Mouse (Mus musculus): ENCODE measurements around the gene Tcap.

Tcap gene

DNA sequence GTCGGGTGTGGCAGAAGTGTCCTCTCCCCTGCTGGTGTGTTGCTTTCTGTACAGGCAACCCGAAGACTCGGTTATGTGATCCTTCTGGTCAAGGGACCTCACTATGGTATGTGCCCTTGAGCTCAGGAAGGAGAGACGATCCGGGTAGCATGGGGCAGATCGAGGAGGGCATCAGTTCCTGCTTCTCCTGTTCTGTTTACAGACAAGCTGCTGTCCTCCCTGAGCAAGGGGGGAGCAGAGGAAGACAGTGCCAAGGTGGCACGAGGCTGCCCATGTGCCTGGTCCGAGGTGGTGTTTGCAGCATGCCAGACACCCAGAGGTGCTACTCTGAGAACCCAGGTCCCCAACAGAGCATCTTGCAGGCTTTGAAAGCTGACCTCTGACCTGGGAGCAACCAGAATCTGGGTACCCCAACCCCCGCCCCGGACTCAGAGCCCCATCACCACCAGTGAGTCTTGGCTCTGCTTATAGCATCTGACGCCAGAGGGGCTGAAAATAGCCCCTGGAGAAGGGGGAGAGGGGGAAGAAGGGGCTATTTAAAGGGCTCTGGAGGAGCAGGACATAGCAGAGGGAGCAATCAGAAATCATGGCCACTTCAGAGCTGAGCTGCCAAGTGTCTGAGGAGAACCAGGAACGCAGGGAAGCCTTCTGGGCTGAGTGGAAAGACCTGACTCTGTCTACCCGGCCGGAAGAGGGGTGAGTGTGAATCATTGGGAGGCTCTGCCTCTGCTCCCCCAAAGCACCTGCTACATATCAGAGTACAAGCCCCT is at the start of gene Tcap:
Tcap (plus strand) TSS at position 551 of the 770 bp plus-strand sequence.
- no peak for DNase-seq

DNA sequence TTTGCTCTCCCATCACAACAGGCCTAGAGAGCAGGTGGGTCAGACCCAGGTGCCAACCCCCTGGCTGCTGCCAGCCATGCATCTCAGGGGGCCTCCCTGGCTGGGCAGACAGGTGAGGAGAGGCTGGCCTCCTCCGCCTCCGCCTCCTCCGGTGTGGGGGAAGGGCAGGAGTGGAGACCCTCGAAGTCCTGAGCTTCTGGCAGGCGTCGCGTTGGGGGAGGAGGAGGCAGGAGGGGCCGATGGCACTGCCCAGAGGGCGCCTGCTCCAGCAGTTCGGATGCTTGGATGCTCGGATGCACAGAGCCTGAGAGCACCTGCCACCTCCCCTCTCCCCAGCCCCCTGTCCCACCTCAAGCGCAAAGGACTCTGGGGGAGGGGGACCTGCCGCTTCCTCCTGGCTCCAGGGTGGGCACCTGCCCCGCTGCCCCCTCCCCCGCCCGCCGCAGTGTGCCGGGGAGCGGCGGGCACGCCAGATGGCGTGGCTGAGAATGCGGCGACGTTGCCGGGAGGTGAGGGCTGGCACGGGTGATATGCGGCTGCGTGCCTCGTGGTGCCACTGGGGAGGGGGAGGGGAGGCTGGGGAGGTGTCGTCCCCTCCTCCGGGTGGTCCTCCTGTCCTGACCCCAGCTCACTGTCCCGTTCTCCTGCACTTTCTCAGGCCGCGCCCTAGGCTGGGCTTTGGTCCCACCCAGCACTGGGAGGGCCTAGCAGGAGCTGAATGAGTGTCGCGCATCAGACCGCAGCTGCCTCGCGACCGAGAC is 49.5 kb upstream of the Tcap start:
- no peak for DNase-seq

DNA sequence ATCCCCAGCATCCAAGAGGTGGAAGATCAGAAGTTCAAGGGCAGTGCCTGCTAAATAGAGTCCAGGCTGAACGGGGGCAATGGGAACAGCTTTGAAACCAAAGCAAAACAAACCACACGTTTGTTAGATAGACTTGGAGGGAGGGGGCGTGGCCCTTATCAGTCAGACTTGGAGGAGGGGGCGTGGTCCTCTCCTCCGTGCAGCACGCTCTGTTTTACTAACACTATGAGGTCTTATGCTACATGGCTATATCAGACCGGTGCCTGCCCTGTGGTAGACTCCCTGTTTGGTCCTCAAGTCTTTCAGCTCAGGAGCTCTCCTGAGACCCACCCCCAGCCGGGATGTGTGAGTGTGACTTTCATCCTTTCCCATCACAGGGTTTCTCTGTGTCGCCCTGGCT is 48.4 kb upstream of the Tcap start:
- DNase-seq, result no peak

DNA sequence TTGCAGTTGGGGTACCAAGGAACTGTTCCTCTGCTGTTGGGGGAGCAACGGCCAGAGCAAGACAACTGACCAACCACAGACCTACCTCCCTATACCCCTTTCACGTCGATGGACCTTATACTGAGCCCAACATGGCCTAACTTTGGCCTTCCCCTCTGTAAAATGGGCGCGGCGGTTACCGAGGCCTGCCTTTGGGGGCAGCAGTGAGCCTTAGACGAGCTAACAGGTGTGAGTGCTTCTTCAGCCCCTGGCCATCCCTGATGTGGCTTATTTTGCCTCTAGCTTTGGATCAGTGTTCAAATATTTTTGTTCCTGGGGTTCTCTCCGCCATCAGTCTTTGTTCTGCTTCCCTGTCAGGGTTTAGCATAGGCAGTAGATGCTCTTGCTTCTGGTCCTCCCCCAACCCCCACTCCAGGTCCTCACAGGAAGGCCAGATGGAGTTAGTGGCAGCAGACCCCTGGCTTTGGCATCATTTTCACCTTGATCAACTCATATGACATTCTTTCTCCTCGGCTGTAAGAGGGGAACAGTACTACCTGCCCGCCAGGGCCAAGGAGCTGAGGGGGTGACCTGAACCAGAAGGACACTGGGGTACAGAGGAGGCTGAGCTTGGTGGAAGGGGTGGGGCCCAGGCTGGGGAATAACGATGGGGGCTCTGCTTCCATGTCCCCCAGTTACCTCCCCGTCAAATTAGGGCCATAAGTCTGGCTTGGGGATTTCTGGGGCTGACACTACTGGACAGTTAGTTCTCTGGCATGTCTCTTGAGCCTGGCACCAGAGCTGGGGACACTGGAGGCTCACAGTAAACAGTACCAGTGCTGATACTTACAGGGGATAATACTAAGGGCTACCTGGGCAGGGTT is 47.1 kb upstream of the Tcap start:
- DNase-seq, result no peak

DNA sequence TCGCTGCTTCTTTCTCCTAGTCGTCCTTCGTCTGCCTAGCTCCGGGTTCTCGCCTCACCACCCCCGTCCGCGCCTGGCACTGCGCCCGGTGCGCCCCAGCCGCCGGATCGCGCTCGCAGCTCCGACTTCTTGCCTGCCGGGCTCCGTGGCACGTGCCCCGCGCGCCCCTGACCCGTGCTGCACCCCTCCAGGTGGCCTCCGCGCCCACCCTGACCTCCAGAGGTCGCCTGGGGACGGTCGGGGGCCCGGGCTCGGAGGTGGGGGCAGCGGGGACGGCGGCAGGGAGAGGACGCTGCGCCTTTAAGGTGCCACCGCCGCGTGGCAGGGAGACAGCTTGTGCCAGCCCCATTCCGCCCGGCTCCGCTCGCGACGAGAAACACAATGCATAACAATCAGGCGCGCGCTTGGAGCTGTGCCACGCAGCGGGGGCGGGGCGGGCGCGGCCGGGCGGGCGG is 45.1 kb upstream of the Tcap start:
- no peak for DNase-seq

DNA sequence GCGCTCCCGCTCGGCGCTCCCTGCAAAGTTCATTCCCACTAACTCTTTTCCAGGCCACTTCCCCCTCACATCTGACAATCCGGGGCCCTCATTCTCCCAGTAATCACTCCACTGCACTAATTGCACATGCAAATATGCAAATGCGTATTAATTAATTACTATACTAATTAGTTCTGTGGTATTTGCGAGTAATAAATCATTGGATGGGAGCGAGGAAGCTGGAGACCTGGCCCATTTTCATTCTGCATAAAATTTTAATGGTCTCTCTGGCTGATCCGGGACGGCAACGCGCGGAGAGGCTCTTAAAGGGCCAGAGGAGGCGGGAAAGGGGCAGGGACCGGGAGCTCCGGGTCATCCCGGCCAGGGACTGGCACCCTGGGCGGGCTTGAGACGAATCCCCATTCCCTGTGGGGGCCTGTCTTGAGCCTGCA is 44.5 kb upstream of the Tcap start:
- DNase-seq, result no peak

DNA sequence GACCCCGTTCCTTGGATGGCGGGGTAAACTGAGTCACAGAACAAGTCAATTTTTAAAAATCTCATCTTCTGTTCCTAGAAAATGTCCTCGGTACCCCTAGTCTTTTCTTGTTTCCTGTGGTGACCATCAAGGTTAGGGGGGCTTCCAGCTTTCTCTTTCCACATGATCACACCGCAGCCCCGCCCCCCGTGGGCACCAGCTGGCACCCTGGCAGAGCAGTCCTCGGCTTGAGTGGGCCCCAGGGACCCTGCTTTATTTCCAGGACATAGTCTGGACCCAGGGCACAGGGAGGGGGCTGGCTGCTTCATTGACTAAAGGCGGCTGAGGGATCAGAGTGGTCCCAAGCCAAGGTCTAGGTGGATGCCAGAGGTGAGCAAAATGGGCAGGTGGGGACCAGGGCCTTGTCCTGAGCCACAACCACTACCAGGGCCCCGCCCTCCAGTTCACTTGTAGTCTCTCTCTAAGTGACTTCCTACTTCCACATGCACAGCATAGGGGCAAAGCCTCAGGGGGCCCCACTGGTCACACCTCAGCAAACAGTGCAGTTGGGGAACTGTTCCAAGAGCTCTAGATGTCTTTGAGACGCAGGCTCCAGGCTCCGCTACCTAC is 43.8 kb upstream of the Tcap start:
- DNase-seq, result no peak

DNA sequence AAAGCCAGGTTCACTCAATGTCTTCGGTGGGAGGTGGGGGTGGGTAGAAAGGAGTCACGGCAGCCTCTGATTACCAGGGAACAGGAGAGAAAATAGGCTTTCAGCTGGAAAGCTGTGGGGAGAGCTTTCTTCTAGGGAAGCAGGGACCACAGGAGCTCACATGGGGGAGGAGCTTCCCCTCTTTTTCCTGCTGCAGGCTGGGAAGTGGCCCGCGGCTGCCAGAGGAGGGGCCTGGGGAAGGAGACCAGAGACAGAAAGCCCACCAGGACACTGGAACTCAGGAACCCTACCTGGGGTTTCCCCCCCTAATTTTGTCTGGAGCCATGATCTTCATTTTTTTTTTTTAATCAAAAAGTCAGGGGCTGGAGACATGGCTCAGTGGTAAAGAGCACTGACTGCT is 43.0 kb upstream of the Tcap start:
- DNase-seq, result no peak

DNA sequence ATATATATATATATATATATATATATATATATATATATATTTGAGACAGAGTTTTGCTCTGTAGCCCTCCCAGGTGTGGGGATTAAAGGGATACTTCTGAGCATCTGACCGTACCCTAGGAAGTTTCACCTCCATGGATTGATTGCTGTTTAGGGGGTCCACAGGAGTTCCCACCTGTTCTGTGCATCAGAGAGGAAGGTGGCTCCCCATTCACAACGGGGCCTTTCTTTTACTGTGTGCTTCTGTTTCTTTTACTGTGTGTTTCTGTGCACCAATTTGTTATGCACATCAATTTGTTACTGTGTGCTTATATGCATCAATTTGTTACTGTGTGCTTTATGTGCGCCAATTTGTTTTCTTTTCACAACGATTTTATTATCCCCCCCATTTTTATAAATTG is 42.4 kb upstream of the Tcap start:
- no peak for DNase-seq

DNA sequence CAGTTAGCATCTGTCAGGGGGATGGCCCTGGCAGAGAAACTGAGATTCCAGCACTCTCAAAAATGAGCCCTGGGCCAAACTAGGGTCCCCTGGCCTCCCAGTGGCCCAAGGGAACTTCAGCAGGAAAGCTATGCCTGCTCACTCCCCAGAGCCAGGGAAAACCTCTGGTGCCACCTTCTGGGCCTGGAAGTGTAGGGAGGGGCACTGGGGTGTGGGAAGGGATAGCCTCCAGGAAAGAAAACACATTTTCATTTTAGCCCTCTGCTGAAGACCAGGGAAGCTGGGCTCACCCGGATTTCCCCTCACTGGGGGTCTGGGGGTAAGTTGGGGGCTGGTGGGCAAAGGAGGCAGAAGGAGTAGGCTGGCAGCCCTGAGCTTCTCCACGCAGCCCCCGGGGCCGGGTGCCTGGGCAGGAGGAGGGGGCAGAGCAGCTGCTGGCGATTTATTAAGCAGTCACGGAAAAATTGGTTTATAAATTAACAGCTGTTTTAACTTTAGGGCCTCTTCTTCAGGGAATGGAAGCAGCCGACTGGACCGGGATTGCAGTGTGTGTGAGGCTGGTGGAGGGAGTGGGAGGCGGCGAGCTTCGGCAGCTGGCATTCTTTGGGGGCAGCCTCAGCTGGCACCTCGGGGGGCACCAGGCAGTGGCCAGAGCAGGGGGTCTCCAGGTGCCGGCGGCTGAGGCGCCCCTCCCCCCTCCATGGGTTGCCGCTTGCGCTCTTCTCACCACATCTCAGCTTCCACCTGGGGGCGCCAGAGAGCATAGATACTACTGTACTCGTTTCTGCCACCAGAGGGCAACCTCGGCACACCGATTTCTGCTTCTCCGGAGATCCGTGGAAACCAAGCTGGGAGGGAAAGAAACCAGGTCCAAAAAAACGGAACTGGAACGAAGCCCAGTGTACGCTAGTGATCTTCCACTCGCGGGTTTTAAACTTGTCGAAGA is 41.3 kb upstream of the Tcap start:
- peak; percentile 91 for DNase-seq

DNA sequence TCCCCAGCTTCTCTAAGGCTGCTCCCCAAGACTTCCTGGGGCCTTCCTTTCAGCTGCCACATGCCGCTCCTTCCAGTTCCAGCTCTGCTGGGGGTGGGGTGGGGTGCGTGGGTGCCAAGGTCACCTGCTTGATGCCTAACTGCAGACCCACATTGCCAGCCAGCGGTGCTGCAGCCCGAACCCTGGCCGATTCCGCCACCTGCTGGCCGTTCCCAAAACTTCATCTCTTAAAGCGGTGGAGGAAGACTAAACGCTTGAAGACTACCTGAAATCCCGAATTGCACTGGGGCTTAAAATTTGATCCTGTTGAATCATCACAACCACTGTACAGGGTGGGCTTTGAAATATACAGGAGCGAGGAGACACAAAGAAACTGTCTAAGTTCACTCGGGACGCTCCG is 38.4 kb upstream of the Tcap start:
- DNase-seq, result no peak

DNA sequence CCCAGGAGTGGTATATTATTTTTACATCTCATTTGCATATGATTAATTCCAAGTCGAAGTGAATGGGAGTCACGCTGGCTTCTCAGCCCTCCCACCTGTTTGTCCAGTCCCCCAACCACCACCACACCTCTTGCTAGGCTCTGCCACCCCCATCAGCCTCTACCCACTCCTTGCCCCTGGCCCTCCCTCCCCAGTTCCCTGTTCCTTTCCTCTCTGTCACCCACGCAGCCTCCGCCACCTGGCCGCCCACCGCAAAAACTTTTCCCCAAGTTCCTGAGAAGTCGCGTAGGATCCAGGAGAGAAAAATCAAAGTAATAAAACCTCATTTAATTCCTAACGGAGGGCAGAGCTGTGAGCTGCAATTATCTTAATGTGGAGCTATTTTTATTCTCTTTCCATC is 37.4 kb upstream of the Tcap start:
- DNase-seq, result no peak

DNA sequence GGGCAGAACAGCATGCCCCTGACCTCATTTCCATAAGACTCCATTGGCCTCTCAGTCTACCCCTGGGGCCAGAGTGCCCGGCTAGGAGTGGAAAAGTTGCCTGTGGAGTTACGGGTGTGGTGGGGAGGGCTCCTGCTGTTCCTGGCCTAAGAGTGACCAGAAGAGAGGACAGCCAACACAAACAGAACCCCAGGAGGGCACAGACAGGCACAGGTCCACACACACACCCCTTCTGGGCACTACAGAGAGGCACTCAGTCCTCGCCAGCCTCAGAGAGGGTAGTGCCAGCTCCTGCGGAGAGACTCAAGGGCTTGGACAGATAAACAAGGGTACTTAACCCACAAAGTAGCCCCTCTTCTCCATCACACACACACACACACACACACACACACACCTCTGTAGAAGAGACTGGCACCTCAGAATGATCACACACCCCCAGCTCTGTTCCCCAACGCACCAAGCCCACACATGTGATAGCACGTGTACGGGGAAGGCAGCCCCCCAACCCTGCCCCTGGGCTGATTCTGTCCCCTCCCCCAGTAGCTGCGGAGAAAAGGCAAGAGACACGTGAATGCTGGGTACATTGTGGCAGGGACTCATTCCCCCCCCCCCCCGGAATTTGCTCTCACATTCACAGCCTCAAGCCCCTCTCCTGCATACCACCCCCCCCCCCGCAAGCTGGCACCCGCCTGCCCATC is 36.1 kb upstream of the Tcap start:
- DNase-seq, result no peak

DNA sequence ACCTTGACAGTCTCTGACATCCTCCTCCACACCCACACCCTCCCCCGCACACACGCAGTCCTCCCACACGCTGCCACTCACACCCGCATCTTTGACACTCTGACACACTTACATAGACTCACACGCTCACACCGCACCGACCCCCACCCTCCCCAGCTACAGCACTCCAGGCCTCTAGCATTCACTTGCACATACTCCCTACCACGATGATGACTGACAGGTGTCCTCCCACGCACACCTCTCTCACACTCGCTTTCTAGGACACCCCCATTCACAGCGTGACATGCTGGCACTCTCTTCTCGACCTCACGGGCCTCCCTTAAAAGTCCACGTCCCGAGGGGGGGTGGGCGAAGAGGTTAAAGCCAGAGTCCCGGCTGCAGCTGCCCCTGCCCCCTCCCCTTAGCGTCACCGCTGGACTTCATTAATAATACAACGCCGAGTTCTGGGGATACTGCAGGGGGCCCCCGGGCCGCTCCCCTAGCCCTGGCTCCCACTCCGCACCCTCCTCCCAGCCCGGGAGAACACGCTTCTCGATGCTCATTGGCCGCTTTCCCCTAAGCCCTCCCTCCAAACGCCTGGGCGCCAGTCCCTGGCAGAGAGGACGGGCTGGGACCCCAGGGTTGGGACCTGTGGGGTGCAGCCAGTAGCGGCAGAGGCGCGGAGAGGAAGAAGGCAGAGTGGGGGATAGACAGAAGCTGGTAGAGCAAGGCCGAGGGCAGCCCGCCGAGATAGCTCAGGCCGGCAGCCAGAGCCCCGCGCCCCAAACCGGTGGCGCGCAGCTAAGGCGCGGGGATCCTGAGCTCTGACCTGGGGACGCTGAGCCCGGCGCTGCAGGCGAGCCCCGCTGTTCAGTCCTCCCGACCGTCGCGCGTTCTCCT is 35.3 kb upstream of the Tcap start, which contains the start of gene Ppp1r1b:
Ppp1r1b (plus strand) TSS at position 322 of the 879 bp plus-strand sequence.
- peak; percentile 70 for DNase-seq

DNA sequence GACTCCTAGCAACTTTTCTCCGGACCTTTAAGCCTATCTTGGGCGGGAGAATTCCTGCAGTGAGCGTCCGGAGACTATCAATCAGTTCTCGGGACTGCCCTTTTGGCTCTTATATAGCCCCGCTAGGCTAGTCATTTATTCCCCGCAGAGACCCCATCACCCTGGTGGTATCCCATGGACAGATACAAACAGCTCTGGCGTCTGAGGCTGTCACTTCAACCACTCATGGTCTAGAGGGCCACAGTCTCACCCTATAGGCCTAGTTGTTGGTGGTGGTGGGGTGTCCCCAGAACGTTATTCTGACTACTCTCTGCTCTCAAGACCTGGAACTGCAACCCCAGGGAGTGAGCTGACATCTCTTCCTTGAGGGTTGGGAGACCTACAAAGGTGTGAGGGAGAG is 34.3 kb upstream of the Tcap start:
- no peak for DNase-seq

DNA sequence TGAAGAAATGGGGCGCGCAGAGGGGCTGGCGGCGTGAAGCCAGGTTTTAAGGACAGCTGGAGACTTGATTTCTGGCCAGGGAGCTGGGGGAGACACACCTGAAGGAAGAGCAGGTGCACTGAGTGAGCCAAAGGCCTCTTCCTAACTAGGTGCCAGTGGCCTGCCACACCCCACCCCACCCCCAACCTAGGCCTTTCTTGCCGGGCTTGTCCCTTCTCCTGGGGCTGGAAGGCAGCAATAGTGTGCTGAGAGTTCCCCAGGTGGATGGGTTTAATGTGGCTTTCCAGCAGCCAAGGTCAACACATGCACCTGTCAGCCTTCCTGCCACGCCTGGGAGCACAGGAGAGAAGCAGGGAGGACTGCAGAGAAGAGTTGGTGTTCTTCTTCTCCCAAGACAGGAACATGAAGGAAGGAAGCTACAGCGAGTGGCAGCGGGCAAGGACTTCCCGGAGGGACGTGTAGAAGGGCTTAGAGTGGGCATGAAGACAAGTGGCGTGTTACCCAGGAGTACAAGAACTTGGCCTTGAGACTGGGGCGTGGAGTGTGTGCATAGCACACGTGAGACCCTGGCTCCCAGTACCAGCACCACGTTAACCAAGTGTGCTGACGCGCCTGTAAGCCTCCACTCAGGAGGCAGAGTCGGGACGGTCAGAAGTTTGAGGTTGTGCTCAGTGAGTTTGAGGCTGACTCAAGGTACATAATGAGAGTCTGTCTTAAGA is 31.2 kb upstream of the Tcap start:
- no peak for DNase-seq

DNA sequence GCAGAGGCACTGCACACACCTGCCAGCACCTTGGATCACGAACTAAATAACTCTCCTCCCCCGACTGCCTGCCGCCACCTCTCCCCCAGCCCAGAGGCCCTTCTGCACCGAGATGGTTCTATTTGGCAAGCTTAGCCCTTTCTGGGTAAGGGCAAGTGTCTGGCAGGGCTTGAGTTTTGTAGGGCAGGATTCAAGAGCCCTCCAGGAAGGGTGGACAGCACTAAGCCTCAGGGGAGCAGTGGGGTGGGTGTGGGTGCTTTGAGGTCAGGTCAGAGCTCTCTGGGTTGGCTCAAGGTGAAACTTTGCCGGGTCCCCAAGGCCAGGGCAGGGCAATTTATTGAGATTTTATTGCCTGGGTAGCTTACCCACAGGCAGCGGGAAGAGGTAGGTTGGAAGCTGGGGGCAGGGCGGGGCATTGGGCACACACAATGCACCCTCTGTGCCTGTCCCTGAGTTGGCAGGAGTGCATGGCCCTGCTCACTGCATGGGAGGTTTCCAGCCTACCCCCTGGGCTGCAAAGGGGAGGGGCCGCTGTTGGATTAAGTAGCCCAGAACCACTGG is 29.9 kb upstream of the Tcap start:
- DNase-seq, result peak; percentile 86

DNA sequence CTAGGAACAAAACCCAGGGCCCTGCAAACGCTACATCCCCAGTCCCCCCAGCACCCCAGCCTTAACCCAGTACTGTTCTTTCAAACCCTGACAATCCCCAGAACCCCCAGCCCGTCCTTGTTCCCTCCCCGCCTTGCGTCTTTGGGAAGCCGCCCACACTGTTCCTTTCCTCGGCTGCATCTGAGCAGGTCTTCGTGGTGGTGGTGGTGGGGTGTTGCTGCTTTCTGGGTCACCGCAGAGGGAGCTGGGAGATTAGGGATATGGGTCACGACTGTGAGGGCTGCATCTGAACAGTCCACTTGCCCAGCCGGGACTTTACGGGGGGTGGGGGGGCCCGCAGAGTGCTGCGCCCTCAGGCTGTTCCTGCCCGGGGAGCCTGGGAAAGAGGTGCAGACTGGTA is 29.2 kb upstream of the Tcap start:
- DNase-seq, result no peak

DNA sequence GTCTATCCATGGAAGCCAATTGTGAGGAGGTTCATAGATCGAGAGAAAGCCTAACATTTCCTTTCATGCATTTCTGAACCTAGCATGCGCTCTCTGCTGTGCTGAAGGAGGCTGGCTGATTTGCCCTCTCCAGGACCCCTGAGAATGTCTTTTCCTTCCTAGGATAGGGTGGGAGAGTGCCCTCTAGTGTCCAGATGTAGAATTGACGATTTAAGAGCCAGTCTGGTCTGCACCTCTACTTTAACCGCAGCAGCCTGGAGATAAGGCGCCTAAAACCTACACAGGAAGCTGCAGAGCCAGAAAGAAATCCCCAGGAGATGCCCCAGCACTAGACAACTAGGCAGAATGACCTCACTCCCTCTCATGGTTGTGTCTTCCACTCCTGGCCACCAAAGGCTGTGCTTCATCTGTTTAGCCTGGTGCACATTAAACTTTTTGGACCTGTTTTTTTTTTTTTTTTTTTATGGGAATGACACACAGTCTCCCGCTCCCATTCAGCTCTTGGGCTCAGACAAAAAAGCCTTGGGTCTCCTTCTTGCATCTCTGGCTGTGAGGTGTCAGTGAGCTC is 27.8 kb upstream of the Tcap start:
- peak; percentile 65 for DNase-seq
